Mouse (Mus musculus): Measurements from ENCODE around the gene Pepd.

Gene Pepd

GRCm38 (mm10) chr7:35056436-35056864, 144.3 kb downstream of the Pepd start, which contains the start of gene Cebpg:
Gene Cebpg (minus strand): TSS chr7:35056573.
- DNase-seq (ENCODE audit: low spot score) = peak; percentile 95

DNA sequence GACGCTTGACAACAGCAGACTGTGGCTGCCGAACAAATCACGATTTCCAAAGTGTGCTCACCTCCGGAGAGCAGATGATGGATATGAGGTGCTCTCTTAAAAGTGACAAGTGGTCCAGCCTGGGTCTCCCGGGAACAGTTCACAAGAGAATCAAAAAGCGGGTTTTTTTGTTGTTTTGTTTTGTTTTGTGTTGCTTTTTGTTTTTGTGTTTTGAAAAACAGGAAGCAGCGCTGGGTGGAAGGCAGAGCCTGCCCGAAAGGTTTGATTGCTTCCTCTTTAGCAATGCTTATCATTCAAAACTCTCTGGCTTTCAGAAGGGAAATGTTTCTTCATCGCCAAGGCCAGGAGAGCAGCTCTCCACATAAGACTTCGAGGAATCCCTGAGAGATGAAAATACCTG, 144.8 kb downstream of the Pepd start:
- DNase-seq (ENCODE audit: low spot score) = no peak

DNA sequence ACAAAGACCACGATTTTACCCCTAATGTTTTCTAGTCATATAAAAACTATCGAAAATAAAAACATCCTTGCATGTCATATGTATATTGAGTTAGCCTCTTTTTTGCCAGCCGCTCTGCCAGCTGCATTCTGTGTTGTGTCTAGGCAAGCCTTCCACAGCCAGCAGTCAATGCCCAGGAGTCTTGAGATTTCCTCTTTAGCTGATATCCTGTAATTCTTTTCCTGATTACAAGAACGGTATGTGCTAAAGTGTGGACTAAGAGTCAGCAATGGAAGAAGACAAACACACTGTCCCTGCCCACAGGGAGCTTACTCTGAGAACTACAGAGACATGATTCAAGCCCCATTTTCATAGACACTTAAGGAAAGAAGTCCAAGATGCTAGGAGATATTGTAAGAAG, 145.4 kb downstream of the Pepd start:
- DNase-seq (ENCODE audit: low spot score) = no peak

GRCm38 (mm10) chr7:35058329-35058728, 146.2 kb downstream of the Pepd start:
- DNase-seq (ENCODE audit: low spot score) = no peak

- no peak for DNase-seq (ENCODE audit: low spot score)
These were observed 147.3 kb downstream of the Pepd start for GRCm38 (mm10) chr7:35059467-35059866.

DNA sequence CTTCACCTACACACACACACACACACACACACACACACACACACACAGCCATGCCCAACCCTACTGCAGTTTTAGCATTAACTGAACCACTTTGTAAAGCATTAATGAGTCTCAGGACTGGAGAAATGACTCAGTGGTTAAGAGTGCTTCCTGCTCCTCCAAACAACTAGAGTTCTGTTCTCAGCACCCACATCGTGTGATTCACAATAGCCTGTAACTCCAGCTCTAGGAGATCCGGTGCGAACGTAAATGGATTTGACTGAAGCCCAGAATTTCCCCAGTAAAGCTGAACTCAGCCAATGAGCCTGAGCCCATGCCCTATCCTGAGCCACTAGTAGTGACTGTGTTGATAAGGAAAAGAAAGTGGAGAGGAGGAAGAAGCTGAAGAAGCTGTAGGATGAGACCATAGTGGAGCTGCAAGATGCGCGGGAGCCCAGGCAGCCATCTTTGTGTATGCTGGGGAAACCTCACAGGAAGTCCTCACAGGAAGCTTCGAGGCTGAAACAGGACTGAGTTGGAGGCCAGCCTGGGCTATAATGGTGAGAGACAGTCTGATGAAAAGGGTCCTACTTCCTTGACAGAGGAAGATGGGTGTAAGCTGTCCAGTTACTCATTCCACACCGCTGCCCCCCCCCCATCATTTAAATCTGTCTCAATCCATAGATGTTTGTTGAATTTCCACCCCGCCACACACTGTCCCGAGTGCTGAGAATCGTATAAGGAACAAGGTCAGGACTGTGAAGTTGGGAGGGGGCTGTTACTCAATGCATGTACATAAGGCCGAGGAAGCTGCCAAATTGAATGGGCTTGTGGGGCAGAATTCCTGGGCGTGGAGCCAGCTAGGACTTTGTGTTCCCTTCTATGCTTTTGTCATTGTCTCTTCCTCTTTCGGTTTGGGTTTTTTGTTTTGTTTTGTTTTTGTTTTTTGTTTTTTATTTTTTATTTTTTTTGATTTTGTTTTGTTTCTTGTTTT, 152.4 kb downstream of the Pepd start:
- DNase-seq (ENCODE audit: low spot score) = no peak

GRCm38 (mm10) chr7:35065958-35066357, 153.8 kb downstream of the Pepd start:
- DNase-seq (ENCODE audit: low spot score) = no peak

DNA sequence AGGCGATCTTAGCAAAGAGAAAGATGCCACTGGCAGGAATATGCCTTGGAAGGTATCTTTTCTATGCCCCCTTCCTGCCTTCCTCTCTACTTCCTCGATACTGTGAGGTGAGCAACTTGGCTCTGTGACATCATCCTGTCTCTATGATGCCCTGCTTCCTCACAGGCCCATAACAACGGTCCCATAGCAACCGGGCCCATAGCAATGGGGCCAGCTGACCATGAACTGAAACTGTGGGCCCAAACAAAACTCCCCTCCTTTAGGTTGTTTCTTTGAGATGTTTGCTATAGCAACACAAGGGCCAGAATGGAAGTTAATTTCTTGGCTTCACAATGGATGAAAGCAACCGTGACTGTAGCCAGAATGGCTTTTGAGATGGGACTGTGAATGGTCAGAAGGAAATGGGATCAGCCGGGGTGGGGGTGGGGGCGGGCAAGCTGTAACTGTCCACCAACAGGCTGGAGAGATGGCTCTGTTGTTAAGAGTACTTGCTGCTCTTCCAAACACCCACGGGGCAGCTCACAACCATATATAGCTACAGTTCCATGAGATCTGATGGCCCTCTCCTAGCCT, 154.5 kb downstream of the Pepd start:
- DNase-seq (ENCODE audit: low spot score) = no peak

DNA sequence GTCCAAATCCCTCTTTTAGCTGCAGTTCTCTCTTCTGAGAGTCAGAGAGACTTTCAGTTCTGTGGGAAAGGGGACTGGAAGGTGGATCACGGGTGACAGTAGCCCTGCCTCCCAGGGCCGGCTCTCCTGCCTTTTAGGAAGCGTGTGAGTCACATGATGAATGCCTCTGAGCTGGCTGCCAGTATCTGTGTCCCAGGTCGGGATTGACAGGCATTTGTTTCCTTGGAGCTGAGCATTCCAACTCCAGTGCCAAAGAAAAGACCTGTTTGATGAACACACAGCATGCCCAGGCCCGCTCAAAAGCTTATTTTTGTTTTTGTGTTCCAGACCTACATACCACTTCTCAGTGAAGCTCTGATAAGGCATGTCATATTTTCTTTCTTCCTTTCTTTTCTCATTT, 164.5 kb downstream of the Pepd start:
- no peak for DNase-seq (ENCODE audit: low spot score)

DNA sequence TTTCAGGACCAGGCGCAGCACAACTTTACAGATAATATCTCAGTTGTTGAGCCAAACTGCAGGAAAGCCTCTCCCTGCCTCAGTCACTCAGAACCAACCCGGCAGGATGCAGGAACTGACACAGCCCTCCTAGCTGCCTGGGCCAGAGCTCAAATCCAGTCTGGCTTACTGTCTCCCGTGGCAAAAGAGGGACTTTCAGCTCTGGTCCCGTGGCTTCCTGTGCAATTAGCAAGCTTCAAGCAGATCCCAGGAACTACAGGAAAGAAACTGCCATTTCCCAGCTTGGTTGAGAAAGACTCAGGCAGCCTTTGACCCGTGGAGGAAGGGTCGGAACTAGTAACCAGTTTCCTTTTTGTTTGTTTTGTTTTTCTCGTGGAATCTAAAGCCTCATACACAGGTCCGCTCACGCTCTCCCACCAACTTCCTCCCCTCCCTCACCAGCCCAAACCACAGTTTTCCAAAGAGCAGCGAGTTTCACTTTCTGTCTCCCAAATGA, 168.7 kb downstream of the Pepd start:
- peak; percentile 80 for DNase-seq (ENCODE audit: low spot score)

- DNase-seq (ENCODE audit: low spot score) = no peak
These were observed 169.4 kb downstream of the Pepd start for GRCm38 (mm10) chr7:35081406-35082104.

- peak; percentile 46 for DNase-seq (ENCODE audit: low spot score)
These were observed 172.6 kb downstream of the Pepd start for GRCm38 (mm10) chr7:35084565-35085360.

DNA sequence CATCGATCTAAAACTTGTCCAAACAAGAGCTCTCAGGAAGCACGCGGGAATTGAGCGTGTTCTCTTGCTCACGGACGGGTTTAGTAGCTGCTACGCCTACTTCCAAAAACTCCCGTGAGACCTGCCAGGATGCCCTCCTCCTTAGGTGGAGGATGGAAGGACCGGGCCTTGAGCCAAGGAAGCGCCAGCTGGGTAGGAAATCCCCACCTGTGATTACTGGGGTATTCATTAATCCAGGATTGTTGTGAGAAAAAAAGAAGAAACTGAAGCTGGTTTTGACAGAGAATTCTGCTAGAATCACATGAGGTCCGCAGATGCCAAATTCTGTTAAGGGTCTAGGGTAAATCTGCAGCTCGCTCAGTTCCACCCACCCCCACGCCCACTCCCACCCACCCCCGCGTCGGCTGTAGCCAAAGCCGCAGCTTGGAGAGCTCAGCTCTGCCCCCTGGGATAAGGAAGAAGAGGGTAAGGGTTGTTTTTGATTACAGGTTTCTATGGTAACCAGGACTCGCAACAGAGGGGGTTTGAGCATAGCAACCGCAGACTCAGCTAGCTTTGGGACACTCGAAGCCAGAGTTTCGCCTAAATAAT, 174.2 kb downstream of the Pepd start:
- DNase-seq (ENCODE audit: low spot score) = peak; percentile 63

DNA sequence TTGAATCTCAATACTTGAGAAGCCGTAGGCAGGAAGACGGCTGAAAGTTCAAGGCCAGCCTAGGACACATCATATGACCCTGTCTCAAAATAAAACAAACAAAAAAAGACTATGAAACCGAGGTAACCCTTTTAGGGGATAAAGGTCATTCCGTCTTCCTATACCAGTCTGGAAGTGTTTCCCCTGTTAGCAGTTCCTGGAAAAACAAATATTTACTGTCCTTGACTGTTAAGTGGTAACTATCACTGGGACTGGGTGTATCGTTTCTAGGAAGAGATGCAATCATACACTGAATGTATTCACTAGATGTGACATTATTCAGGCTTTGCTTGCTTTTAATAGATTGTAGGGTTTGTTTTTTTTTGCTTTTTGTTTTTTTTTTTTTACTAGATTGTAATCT, 178.4 kb downstream of the Pepd start:
- DNase-seq (ENCODE audit: low spot score) = peak; percentile 46
